Mouse (Mus musculus) olfactory bulb, adult 2 months (tissue): Measurements from ENCODE around the gene Uhmk1. TPM values are rescaled to one million over a fixed set of nuclear protein-coding genes. Genes with fewer than 3 reads are reported as not detected.

Experiments used
- H3K27ac ChIP-seq: fragments of 200-500 bp; 2 replicates; pipeline ENCODE4 v1.5.1; 2012; ENCODE audit warnings: low read depth, low read length; ENCODE audit not compliant: insufficient read depth
- H3K4me1 ChIP-seq: fragments of 200-500 bp; 2 replicates; pipeline ENCODE4 v1.6.1; 2012; ENCODE audit warnings: low read length; ENCODE audit not compliant: control insufficient read depth, insufficient read depth
- H3K4me3 ChIP-seq: fragments of 200-500 bp; 2 replicates; pipeline ENCODE4 v1.5.1; 2012; ENCODE audit warnings: mild to moderate bottlenecking, low read depth, low read length, moderate library complexity; ENCODE audit not compliant: insufficient read depth
- CTCF ChIP-seq: fragments of 200-500 bp; IDR thresholded peaks from 2 replicates; pipeline ENCODE4 v1.5.1; 2012; ENCODE audit warnings: low read depth, mild to moderate bottlenecking, low read length, moderate library complexity; ENCODE audit not compliant: insufficient read depth
- POLR2A ChIP-seq: fragments of 200-500 bp; IDR thresholded peaks from 2 replicates; pipeline ENCODE4 v1.6.1; 2012; ENCODE audit warnings: mild to moderate bottlenecking, low read depth, low read length, moderate library complexity; ENCODE audit not compliant: insufficient read depth
- WGBS: fragments of 180-500 bp; shearing (Covaris S2); methylation state at CpG from one replicate; pipeline ENCODE4 v1.1.7; 2018; 5-methylcytosine and 5-hydroxymethylcytosine counted together
- polyA plus RNA-seq: library from polyadenylated mRNA; stranded (reverse); fragments of >200 nt; gene quantifications from 2 replicates; pipeline ENCODE4 v1.2.4, GENCODE M21; 2012; ENCODE audit warnings: low replicate concordance; ENCODE audit not compliant: missing spikeins, insufficient read depth, insufficient read length

Uhmk1 gene
- polyA plus RNA-seq, 1 experiment: 38.9 TPM

GRCm38 (mm10) chr1:170150870-170151269, 64.3 kb downstream of the Uhmk1 start:
- peaks cover 3% of the 10 kb centered on the region; the same call in 1 of the 2 replicates for H3K4me1 ChIP-seq
- TF ChIP-seq POLR2A (no peak), CTCF (no peak)
- no peak overlapping the region for H3K4me3 ChIP-seq
- 66% methylated on average over 6 of the region's 6 CpGs for WGBS
- no peak overlapping the region for H3K27ac ChIP-seq

- no peak for TF ChIP-seq CTCF
- no peak for TF ChIP-seq POLR2A
- no peak overlapping the region for H3K4me3 ChIP-seq
- WGBS: 92% methylated on average over 4 of the region's 4 CpGs
- no peak overlapping the region for H3K27ac ChIP-seq
- peaks cover 3% of the 10 kb centered on the region; the same call in 1 of the 2 replicates for H3K4me1 ChIP-seq
Measured at GRCm38 (mm10) chr1:170149756-170150155, 65.4 kb downstream of the Uhmk1 start.

- TF ChIP-seq POLR2A (no peak), CTCF (no peak)
- H3K4me1 ChIP-seq: peaks cover 3% of the 10 kb centered on the region; the same call in 1 of the 2 replicates
- no peak overlapping the region for H3K4me3 ChIP-seq
- no peak overlapping the region for H3K27ac ChIP-seq
- WGBS: 91% methylated on average over 6 of the region's 6 CpGs
Measured at GRCm38 (mm10) chr1:170148536-170148935, 66.7 kb downstream of the Uhmk1 start.

GRCm38 (mm10) chr1:170147651-170148448, 67.3 kb downstream of the Uhmk1 start:
- 80% methylated on average over 9 of the region's 9 CpGs for WGBS
- no peak overlapping the region for H3K4me3 ChIP-seq
- H3K27ac ChIP-seq: no peak overlapping the region
- peaks cover 3% of the 10 kb centered on the region; the same call in 1 of the 2 replicates for H3K4me1 ChIP-seq
- TF ChIP-seq POLR2A: no peak
- TF ChIP-seq CTCF: no peak

GRCm38 (mm10) chr1:170145606-170146005, 69.6 kb downstream of the Uhmk1 start:
- TF ChIP-seq POLR2A (no peak), CTCF (no peak)
- WGBS: 91% methylated on average over 4 of the region's 4 CpGs
- Histone ChIP-seq H3K27ac (no peak overlapping the region), H3K4me1 (peaks cover 3% of the 10 kb centered on the region; the same call in 1 of the 2 replicates), H3K4me3 (no peak overlapping the region)

Other genes starting within 250 kb of the Uhmk1 start
- not detected in 2 replicates for gene Hsd17b7, start 246.2 kb downstream of the Uhmk1 start, polyA plus RNA-seq
- not detected in 2 replicates for gene Ddr2, start 104.6 kb downstream of the Uhmk1 start, polyA plus RNA-seq
- not detected in 2 replicates for gene Uap1, start 40.4 kb downstream of the Uhmk1 start, polyA plus RNA-seq
- not detected in 2 replicates for gene Sh2d1b2, start 17.4 kb upstream of the Uhmk1 start, polyA plus RNA-seq
- not detected in 2 replicates for gene Sh2d1b1, start 61.9 kb upstream of the Uhmk1 start, polyA plus RNA-seq
- not detected in 2 replicates for gene Gm7694, start 90.9 kb upstream of the Uhmk1 start, polyA plus RNA-seq
- gene Spata46, start 93.4 kb upstream of the Uhmk1 start, polyA plus RNA-seq: not detected in 2 replicates